Mouse (Mus musculus) E14TG2a.4 (cell line): Measurements from ENCODE around the gene Palmd.
A peak's percentile ranks its signal among the peaks of the same experiment; 100 is the strongest.

ENCODE experiments used
- CTCF ChIP-seq: conservative IDR thresholded peaks from 2 replicates; pipeline ENCODE4 v1.5.1; 2014; ENCODE audit warnings: low read length
- NANOG ChIP-seq: IDR thresholded peaks from 2 replicates; pipeline ENCODE4 v1.6.1; 2014; ENCODE audit warnings: borderline replicate concordance, low read length, mixed read lengths

DNA sequence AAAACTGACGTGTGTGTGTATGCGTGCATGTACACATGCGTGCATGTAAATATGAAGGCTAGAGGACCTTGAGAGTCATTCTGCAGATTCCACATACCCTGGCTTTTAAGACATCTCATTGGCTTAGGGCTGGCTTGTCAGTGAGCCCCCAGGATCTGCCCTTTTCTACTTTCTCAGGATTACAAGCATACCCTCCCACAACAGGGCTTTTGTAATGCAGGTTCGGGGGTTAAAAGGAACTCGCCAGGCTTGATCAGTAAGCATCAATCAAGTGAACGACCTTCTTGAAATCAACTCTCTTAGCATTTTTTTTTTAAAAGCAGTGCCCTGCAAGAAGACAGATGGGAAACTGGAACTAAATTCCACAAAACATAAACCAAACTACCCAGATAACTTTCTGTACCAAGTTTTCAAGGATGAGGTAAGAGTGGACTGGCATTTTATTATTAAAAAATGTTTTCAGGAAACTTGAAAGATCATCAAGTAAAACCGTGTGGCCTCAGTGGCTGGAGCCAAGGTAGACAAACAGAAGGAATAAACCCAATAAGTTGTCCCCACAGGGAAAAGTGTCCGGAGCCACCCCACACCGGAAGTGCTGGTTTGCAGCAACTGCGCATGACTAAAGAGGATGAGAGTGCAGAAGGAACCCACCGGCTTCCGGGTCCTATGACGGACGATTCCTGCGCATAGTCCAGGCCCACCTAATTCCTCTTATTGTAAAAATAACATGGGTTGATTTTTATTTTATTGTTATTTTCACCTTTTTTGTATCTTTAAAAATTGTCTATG is 7.2 kb downstream of the Palmd start:
- no peak for TF ChIP-seq CTCF
- peak; percentile 69; the same call in 1 of the 2 replicates for TF ChIP-seq NANOG
